Mouse (Mus musculus): Measurements from ENCODE around the gene Kcnk2. TPM values are rescaled to one million over a fixed set of nuclear protein-coding genes. Genes with fewer than 3 reads are reported as not detected.

Kcnk2 gene
- polyA plus RNA-seq, 1 experiment from 2014 or later: not detected

- no peak for ATAC-seq
- no peak for TF ChIP-seq CTCF (IDR thresholded peaks at IDR 0.05; ENCODE audit: low read depth)
- no peak for TF ChIP-seq EP300 (IDR thresholded peaks at IDR 0.05; ENCODE audit: low read depth)
- H3K27me3 ChIP-seq (ENCODE audit: insufficient read depth, low read length): no peaks in the 10 kb centered on the region
- no peak overlapping the region for H3K27ac ChIP-seq (ENCODE audit: low read depth)
- no peak overlapping the region for H3K4me3 ChIP-seq (ENCODE audit: low read depth, low read length)
- DNase-seq: no peak
- 69% methylated on average over 6 of the region's 6 CpGs for WGBS (ENCODE audit: insufficient replicate concordance)
- no peak overlapping the region for H3K4me2 ChIP-seq (ENCODE audit: low read depth, low read length)
- H3K4me1 ChIP-seq (ENCODE audit: insufficient read depth): no peaks in the 10 kb centered on the region
- no peak overlapping the region for H3K9ac ChIP-seq (replicated peaks)
- H3K36me3 ChIP-seq (replicated peaks; ENCODE audit: insufficient read depth, low read length): no peaks in the 10 kb centered on the region
- no peaks in the 10 kb centered on the region for H3K9me3 ChIP-seq (ENCODE audit: low read length)
Measured at GRCm38 (mm10) chr1:189351804-189352203, 50.3 kb downstream of the Kcnk2 start.

- H3K4me3 ChIP-seq (ENCODE audit: low read depth, low read length): no peak overlapping the region
- 72% methylated on average over 5 of the region's 5 CpGs for whole genome bisulfite sequencing (ENCODE audit: insufficient replicate concordance)
- no peaks in the 10 kb centered on the region for H3K9me3 ChIP-seq (ENCODE audit: low read length)
- no peak for ATAC-seq
- no peaks in the 10 kb centered on the region for H3K36me3 ChIP-seq (replicated peaks; ENCODE audit: insufficient read depth, low read length)
- H3K9ac ChIP-seq (replicated peaks): no peak overlapping the region
- no peaks in the 10 kb centered on the region for H3K4me1 ChIP-seq (ENCODE audit: insufficient read depth)
- no peak overlapping the region for H3K27ac ChIP-seq (ENCODE audit: low read depth)
- no peak for TF ChIP-seq EP300 (IDR thresholded peaks at IDR 0.05; ENCODE audit: low read depth)
- TF ChIP-seq CTCF (IDR thresholded peaks at IDR 0.05; ENCODE audit: low read depth): peak; percentile 15; the same call in 1 of the 2 replicates
- no peak for DNase-seq
- no peak overlapping the region for H3K4me2 ChIP-seq (ENCODE audit: low read depth, low read length)
- peaks cover 8% of the 10 kb centered on the region; the same call in 1 of the 2 replicates for H3K27me3 ChIP-seq (ENCODE audit: insufficient read depth, low read length)
Measured at GRCm38 (mm10) chr1:189349205-189349604, 52.9 kb downstream of the Kcnk2 start.

GRCm38 (mm10) chr1:189345166-189345565 is 56.9 kb downstream of the Kcnk2 start:
- Histone ChIP-seq H3K4me3 (ENCODE audit: low read depth, low read length) (no peak overlapping the region), H3K9me3 (ENCODE audit: low read length) (no peaks in the 10 kb centered on the region), H3K36me3 (replicated peaks; ENCODE audit: insufficient read depth, low read length) (no peaks in the 10 kb centered on the region), H3K27ac (ENCODE audit: low read depth) (no peak overlapping the region), H3K27me3 (ENCODE audit: insufficient read depth, low read length) (peaks cover 32% of the 10 kb centered on the region), H3K4me2 (ENCODE audit: low read depth, low read length) (no peak overlapping the region), H3K4me1 (ENCODE audit: insufficient read depth) (no peaks in the 10 kb centered on the region), H3K9ac (replicated peaks) (no peak overlapping the region)
- WGBS (ENCODE audit: insufficient replicate concordance): 64% methylated on average over 5 of the region's 5 CpGs
- no peak for DNase-seq
- TF ChIP-seq CTCF (IDR thresholded peaks at IDR 0.05; ENCODE audit: low read depth): no peak
- TF ChIP-seq EP300 (IDR thresholded peaks at IDR 0.05; ENCODE audit: low read depth): no peak
- ATAC-seq: no peak

- Histone ChIP-seq H3K27me3 (ENCODE audit: insufficient read depth, low read length) (peaks cover 32% of the 10 kb centered on the region), H3K4me3 (ENCODE audit: low read depth, low read length) (peak overlapping the region; percentile 39), H3K4me1 (ENCODE audit: insufficient read depth) (no peaks in the 10 kb centered on the region), H3K9me3 (ENCODE audit: low read length) (no peaks in the 10 kb centered on the region), H3K4me2 (ENCODE audit: low read depth, low read length) (peak overlapping the region; percentile 70), H3K27ac (ENCODE audit: low read depth) (no peak overlapping the region), H3K9ac (replicated peaks) (no peak overlapping the region), H3K36me3 (replicated peaks; ENCODE audit: insufficient read depth, low read length) (no peaks in the 10 kb centered on the region)
- DNase-seq (peak; percentile 15), ATAC-seq (no peak)
- TF ChIP-seq EP300 (IDR thresholded peaks at IDR 0.05; ENCODE audit: low read depth): no peak
- no peak for TF ChIP-seq CTCF (IDR thresholded peaks at IDR 0.05; ENCODE audit: low read depth)
- WGBS (ENCODE audit: insufficient replicate concordance): 3% methylated on average over 53 of the region's 82 CpGs
Measured at GRCm38 (mm10) chr1:189343301-189344251, 58.5 kb downstream of the Kcnk2 start.

GRCm38 (mm10) chr1:189342416-189343104 is 59.5 kb downstream of the Kcnk2 start:
- Histone ChIP-seq H3K27me3 (ENCODE audit: insufficient read depth, low read length) (peaks cover 32% of the 10 kb centered on the region), H3K4me2 (ENCODE audit: low read depth, low read length) (peak overlapping the region; percentile 70; the same call in 1 of the 2 replicates), H3K9me3 (ENCODE audit: low read length) (no peaks in the 10 kb centered on the region), H3K36me3 (replicated peaks; ENCODE audit: insufficient read depth, low read length) (no peaks in the 10 kb centered on the region), H3K9ac (replicated peaks) (no peak overlapping the region), H3K27ac (ENCODE audit: low read depth) (no peak overlapping the region), H3K4me3 (ENCODE audit: low read depth, low read length) (no peak overlapping the region), H3K4me1 (ENCODE audit: insufficient read depth) (no peaks in the 10 kb centered on the region)
- DNase-seq (no peak), ATAC-seq (no peak)
- TF ChIP-seq EP300 (IDR thresholded peaks at IDR 0.05; ENCODE audit: low read depth) (no peak), CTCF (IDR thresholded peaks at IDR 0.05; ENCODE audit: low read depth) (no peak)
- 5% methylated on average over 30 of the region's 30 CpGs for WGBS (ENCODE audit: insufficient replicate concordance)

- Histone ChIP-seq H3K36me3 (replicated peaks; ENCODE audit: insufficient read depth, low read length) (no peaks in the 10 kb centered on the region), H3K27me3 (ENCODE audit: insufficient read depth, low read length) (peaks cover 32% of the 10 kb centered on the region), H3K4me2 (ENCODE audit: low read depth, low read length) (no peak overlapping the region), H3K4me3 (ENCODE audit: low read depth, low read length) (no peak overlapping the region), H3K4me1 (ENCODE audit: insufficient read depth) (no peaks in the 10 kb centered on the region), H3K9ac (replicated peaks) (no peak overlapping the region), H3K9me3 (ENCODE audit: low read length) (no peaks in the 10 kb centered on the region), H3K27ac (ENCODE audit: low read depth) (no peak overlapping the region)
- ATAC-seq (no peak), DNase-seq (no peak)
- 19% methylated on average over 4 of the region's 4 CpGs for WGBS (ENCODE audit: insufficient replicate concordance)
- TF ChIP-seq EP300 (IDR thresholded peaks at IDR 0.05; ENCODE audit: low read depth): no peak
- TF ChIP-seq CTCF (IDR thresholded peaks at IDR 0.05; ENCODE audit: low read depth): no peak
Measured at GRCm38 (mm10) chr1:189341381-189341917, 60.6 kb downstream of the Kcnk2 start.

Measured in liver, postnatal 0 days (tissue).